Mouse (Mus musculus) cerebellum, adult 11-12 months (tissue): ENCODE data around the gene Pqbp1.

Source experiments
- DNase-seq: peaks from one replicate; pipeline ENCODE4 v3.0.0; 2022

Pqbp1 gene

GRCm38 (mm10) chrX:7878007-7878419 is 21.1 kb downstream of the Pqbp1 start, which contains the start of gene Pim2:
Gene Pim2 (plus strand): TSS chrX:7878262.
- peak; percentile 94 for DNase-seq

- no peak for DNase-seq
Observed at GRCm38 (mm10) chrX:7869826-7870225, 29.2 kb downstream of the Pqbp1 start.

- DNase-seq = no peak
Observed at GRCm38 (mm10) chrX:7868506-7868905, 30.6 kb downstream of the Pqbp1 start.

- no peak for DNase-seq
Observed at GRCm38 (mm10) chrX:7867141-7867540, 31.9 kb downstream of the Pqbp1 start.

GRCm38 (mm10) chrX:7865786-7866185 is 33.3 kb downstream of the Pqbp1 start:
- no peak for DNase-seq

GRCm38 (mm10) chrX:7865343-7865742 is 33.7 kb downstream of the Pqbp1 start:
- DNase-seq = no peak

GRCm38 (mm10) chrX:7864551-7864950 is 34.5 kb downstream of the Pqbp1 start:
- DNase-seq = no peak

GRCm38 (mm10) chrX:7863181-7863580 is 35.9 kb downstream of the Pqbp1 start:
- no peak for DNase-seq

GRCm38 (mm10) chrX:7859191-7859753 is 39.8 kb downstream of the Pqbp1 start:
- no peak for DNase-seq

GRCm38 (mm10) chrX:7854578-7854977 is 44.5 kb downstream of the Pqbp1 start:
- DNase-seq = no peak

GRCm38 (mm10) chrX:7847845-7848244 is 51.2 kb downstream of the Pqbp1 start:
- no peak for DNase-seq
